Mouse (Mus musculus) erythroblast, embryonic 14.5 days (primary cell): ENCODE data around the gene Rlbp1. TPM values are rescaled to one million over a fixed set of nuclear protein-coding genes. Genes with fewer than 3 reads are reported as not detected.

Experiments used
- H3K27me3 ChIP-seq: 2 replicates; pipeline ENCODE4 v1.6.1; 2012; ENCODE audit warnings: inconsistent platforms; ENCODE audit not compliant: control insufficient read depth
- H3K36me3 ChIP-seq: 2 replicates; pipeline ENCODE4 v1.6.1; 2012; ENCODE audit warnings: mild to moderate bottlenecking, inconsistent platforms; ENCODE audit not compliant: control insufficient read depth
- H3K4me1 ChIP-seq: 2 replicates; pipeline ENCODE4 v1.6.1; 2012; ENCODE audit warnings: inconsistent platforms; ENCODE audit not compliant: control insufficient read depth
- H3K4me3 ChIP-seq: replicated peaks from 2 replicates; pipeline ENCODE3; 2012; ENCODE audit warnings: moderate library complexity, mild to moderate bottlenecking, inconsistent platforms
- H3K9me3 ChIP-seq: 2 replicates; pipeline ENCODE4 v1.6.1; 2012; ENCODE audit warnings: low read length, inconsistent platforms, mixed read lengths; ENCODE audit not compliant: control insufficient read depth
- GATA1 ChIP-seq: IDR thresholded peaks from 2 replicates; pipeline ENCODE4 v1.6.1; 2012; ENCODE audit warnings: low read length, inconsistent platforms, mixed read lengths
- TAL1 ChIP-seq: IDR thresholded peaks from 3 replicates; pipeline ENCODE4 v1.6.1; 2012; ENCODE audit warnings: low read length, inconsistent platforms, mixed read lengths
- polyA plus RNA-seq: library from polyadenylated mRNA; stranded (reverse); fragments of >175 nt; gene quantifications from 2 replicates; pipeline ENCODE4 v1.2.3, GENCODE M21; 2012

Gene Rlbp1
- polyA plus RNA-seq, 1 experiment: not detected

- H3K27me3 ChIP-seq: no peaks in the 10 kb centered on the region
- H3K4me1 ChIP-seq: no peaks in the 10 kb centered on the region
- H3K4me3 ChIP-seq: no peak overlapping the region
- H3K36me3 ChIP-seq: peaks cover 83% of the 10 kb centered on the region
- TF ChIP-seq TAL1: no peak
- no peaks in the 10 kb centered on the region for H3K9me3 ChIP-seq
These were observed 40.9 kb downstream of the Rlbp1 start for GRCm38 (mm10) chr7:79345902-79346301.

GRCm38 (mm10) chr7:79336362-79336910 lies 50.4 kb downstream of the Rlbp1 start:
- Histone ChIP-seq H3K4me1 (peaks cover 2% of the 10 kb centered on the region; the same call in 1 of the 2 replicates), H3K36me3 (peaks cover 52% of the 10 kb centered on the region), H3K9me3 (no peaks in the 10 kb centered on the region), H3K27me3 (no peaks in the 10 kb centered on the region), H3K4me3 (no peak overlapping the region)
- TF ChIP-seq GATA1 (no peak), TAL1 (no peak)

GRCm38 (mm10) chr7:79333419-79333818 lies 53.4 kb downstream of the Rlbp1 start:
- peaks cover 82% of the 10 kb centered on the region for H3K36me3 ChIP-seq
- H3K27me3 ChIP-seq: no peaks in the 10 kb centered on the region
- H3K4me3 ChIP-seq: no peak overlapping the region
- TF ChIP-seq TAL1: no peak
- no peak for TF ChIP-seq GATA1
- peaks cover 2% of the 10 kb centered on the region; the same call in 1 of the 2 replicates for H3K4me1 ChIP-seq
- H3K9me3 ChIP-seq: no peaks in the 10 kb centered on the region

- Histone ChIP-seq H3K36me3 (peaks cover 96% of the 10 kb centered on the region), H3K4me3 (no peak overlapping the region), H3K9me3 (no peaks in the 10 kb centered on the region), H3K4me1 (no peaks in the 10 kb centered on the region; the same call in 1 of the 2 replicates), H3K27me3 (no peaks in the 10 kb centered on the region)
- TF ChIP-seq TAL1: no peak
These were observed 55.7 kb downstream of the Rlbp1 start for GRCm38 (mm10) chr7:79331197-79331596.

DNA sequence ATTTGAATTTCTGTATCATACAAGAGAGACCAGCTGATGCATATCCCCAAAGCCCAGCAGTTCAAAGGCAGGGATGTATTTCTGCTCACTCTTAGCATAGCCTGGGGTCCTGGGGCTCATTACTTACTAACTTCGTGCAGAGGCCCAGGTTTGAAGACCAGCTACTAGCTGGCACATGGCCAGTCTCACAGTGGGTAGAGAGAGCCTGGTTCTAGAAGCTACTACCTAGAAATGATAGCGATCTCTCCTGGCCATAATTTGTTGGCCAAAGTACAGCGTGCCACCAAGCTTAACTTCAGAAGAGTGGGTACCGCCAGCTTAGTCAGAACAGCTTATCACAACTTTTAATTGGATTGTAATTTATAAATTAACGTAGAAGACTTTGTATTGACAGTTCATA lies 58.1 kb downstream of the Rlbp1 start:
- Histone ChIP-seq H3K9me3 (no peaks in the 10 kb centered on the region), H3K27me3 (no peaks in the 10 kb centered on the region), H3K4me3 (no peak overlapping the region), H3K36me3 (peaks cover 97% of the 10 kb centered on the region), H3K4me1 (no peaks in the 10 kb centered on the region)
- TF ChIP-seq GATA1 (no peak), TAL1 (no peak)

Other genes with a start within 250 kb of the Rlbp1 start
- gene Mfge8, start 238.0 kb downstream of the Rlbp1 start, polyA plus RNA-seq: 0.30 and 0.39 TPM in 2 replicates
- gene Abhd2, start 113.8 kb downstream of the Rlbp1 start, polyA plus RNA-seq: 1.0 and 1.6 TPM in 2 replicates
- 0.13 and 0.22 TPM in 2 replicates for gene Fanci, start 4.9 kb upstream of the Rlbp1 start, polyA plus RNA-seq
- 1.5 TPM in 2 replicates for gene Polg, start 79.3 kb upstream of the Rlbp1 start, polyA plus RNA-seq
- 0.08 and 0.28 TPM in 2 replicates for gene Rhcg, start 230.6 kb upstream of the Rlbp1 start, polyA plus RNA-seq